Mouse (Mus musculus): Measurements from ENCODE around the gene Mcidas. TPM values are rescaled to one million over a fixed set of nuclear protein-coding genes. Genes with fewer than 3 reads are reported as not detected.
A peak's percentile ranks its signal among the peaks of the same experiment; 100 is the strongest.

Gene Mcidas
- total RNA-seq (2021) = under 1 TPM; 0.20 to 0.36 TPM
- long read RNA-seq, experiment 1 = 0 reads
- long read RNA-seq, experiment 2 = 0 reads

DNA sequence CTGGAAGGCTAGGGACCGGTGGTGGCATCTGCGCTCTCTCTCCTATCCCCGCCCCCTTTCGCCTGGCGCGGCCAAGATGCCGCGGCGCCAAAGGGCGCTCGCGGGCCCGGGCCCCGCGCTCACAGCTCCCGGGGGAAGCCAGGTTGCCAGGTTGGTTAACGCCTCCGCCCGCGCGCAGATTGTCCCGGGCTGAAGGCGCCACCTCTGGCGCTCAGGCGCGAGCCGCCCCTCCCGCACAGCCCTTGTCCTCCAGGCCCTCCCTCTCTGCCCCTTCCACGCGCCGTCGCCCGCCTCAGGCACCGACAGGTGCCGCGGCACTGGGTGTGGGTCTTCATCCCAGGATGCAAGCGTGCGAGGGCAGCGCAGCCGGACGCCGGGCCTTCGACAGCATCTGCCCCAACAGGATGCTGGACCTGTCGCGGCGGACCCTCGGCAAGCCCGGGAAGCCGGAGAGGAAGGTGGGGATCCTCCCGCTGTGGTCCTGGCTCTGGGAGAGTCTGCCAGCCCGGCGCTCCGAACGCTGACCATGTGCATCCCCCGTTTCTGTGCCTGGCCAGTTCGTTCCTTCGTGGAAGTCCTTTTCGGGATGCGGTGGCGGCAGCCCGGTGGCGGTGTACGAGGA is at the start of gene Mcidas:
TSS of gene Mcidas (plus strand) at position 315 of the 622 bp plus-strand sequence.
- intact Hi-C loops (cut with DNase I) = no loop called here
- DNase-seq (ENCODE audit: low spot score in 2 of 2) = no peak

DNA sequence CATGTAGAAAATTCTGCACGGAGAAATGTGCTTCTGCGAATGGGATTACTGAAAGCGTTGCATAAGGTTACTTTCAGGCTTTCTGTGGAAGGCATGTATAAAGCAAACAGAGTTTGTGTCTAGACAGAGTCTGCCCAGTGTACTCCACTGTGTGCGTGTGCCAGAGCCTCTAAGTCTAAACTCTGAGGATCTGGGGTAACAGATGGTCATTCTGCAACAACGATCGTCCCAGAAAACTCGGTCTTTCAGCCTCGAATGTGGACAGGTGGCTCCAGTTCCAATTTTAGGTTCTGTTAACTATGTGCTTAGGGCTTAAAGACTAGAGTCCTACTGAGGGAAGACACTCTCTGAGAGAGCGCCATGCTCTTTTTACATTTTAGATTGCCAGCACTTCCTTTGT is 48.3 kb upstream of the Mcidas start:
- intact Hi-C loops (cut with DNase I) = no loop called here
- DNase-seq (ENCODE audit: low spot score in 2 of 2) = peak; percentile 19 to 38

DNA sequence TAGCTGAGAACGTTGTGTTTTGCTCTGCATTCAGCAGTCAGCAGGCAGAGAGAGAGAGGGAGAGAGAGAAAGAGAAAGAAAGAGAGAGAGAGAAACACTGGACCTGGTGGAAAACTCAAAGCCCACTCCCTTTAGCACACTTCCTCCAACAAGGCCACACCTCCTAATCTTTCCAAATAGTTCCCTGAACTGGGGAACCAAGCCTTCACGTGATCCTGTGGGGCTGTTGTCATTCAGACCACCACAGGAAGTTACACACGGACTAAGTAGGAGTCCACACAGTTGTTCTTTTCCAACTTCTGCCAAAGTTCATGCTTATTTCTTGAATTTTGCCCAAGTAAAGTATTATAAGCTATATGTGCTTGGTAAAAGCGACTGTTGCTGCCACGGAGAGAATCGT is 47.7 kb upstream of the Mcidas start:
- DNase-seq (ENCODE audit: low spot score in 2 of 2) = no peak
- intact Hi-C loops (cut with DNase I) = no loop called here

DNA sequence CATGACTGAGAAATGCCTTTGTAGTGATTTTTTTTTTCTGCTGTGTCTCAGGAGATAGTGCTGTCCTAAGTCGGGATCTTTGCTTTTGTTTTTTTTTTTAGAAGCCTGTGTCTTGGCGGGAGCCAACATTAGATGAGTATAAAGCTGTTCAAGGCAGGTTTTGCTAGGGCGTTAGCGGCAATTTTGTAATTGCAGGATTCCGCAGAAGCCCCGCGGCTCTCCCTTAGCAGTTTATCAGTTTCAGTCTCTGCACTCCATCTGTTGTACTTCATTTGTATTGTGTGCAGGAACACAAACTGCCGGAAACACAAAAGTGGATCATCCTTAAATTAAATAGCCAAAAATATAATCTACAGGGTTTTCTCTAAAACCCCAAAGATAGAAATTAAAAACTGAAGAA is 39.6 kb upstream of the Mcidas start:
- DNase-seq (ENCODE audit: low spot score in 2 of 2) = peak in 1 of 2 experiments; percentile 16
- intact Hi-C loops (cut with DNase I) = no loop called here

DNA sequence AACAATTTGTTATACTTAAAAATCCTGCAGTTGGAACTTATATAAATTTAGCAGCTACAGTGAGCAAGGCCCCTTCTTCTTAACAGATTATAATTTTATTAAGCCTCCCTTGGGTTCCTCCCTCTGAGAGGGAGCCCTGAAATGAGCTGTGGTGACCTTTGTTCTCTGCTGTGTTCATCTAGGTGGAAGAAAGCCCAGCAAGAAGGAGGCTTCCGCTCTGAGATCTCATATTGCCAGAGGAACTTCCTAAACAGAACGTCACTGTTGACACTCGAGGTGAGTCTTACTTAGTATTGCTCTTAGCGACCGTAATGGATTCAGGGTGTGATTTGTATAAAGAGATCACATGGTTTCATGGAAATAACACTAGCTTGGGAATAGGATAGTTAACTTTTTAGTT is 30.6 kb upstream of the Mcidas start:
- DNase-seq (ENCODE audit: low spot score in 2 of 2) = no peak
- intact Hi-C loops (cut with DNase I) = no loop called here

DNA sequence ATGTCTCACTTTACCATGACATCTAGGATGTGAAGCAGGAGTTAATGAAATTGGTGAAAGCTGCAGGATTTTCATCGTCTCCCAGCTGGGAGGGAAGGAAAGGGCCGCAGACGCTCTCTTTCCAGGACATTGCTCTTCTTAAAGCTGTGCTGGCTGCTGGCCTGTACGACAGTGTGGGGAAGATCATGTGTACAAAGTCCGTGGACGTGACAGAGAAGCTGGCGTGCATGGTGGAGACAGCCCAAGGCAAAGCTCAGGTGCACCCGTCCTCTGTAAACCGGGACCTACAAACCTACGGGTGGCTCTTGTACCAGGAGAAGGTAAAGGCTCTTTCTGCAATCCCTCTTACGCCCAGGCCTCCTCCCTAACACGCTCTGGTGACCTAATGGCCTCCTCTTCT is 29.2 kb upstream of the Mcidas start:
- DNase-seq (ENCODE audit: low spot score in 2 of 2) = no peak
- intact Hi-C loops (cut with DNase I) = no loop called here

DNA sequence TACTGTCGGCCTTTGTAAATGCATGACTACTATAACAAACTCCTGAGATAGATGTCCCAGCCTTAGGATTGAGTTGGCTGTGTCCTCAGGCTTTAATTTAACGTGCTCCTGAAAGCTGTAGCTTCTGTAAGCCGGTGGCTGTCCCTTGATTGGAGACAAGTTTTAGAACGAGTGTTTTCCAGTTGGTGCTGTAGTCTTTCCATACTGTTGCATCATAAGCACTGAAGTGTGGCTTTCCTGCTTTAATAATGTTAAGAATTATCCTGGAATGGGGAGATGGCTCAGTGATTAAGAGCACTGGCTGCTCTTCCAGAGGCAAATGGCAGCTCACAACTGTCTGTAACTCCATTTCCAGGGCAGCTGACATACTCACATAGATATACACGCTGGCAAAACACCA is 26.4 kb upstream of the Mcidas start:
- DNase-seq (ENCODE audit: low spot score in 2 of 2) = no peak
- intact Hi-C loops (cut with DNase I) = no loop called here

DNA sequence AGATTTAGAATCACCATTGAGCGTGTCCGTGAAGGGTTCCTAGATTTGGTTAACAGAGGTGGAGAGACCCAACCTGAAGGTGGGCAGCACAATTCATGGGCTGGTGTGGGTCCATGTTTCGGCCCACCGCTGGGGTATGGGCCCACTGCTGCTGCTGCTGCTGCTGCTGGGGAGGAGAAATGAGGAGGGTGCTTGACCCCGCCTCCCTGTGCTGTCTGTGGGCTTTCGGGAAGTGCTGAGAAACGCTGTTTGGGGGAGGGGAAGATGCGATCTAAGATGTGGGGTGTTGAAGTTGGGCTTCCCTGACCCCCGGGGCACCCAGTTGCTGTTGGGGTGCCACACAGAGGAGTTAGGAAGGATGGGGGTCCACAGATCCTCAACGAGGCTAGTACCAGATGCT is 16.9 kb upstream of the Mcidas start:
- intact Hi-C loops (cut with DNase I) = no loop called here
- no peak for DNase-seq (ENCODE audit: low spot score in 2 of 2)

DNA sequence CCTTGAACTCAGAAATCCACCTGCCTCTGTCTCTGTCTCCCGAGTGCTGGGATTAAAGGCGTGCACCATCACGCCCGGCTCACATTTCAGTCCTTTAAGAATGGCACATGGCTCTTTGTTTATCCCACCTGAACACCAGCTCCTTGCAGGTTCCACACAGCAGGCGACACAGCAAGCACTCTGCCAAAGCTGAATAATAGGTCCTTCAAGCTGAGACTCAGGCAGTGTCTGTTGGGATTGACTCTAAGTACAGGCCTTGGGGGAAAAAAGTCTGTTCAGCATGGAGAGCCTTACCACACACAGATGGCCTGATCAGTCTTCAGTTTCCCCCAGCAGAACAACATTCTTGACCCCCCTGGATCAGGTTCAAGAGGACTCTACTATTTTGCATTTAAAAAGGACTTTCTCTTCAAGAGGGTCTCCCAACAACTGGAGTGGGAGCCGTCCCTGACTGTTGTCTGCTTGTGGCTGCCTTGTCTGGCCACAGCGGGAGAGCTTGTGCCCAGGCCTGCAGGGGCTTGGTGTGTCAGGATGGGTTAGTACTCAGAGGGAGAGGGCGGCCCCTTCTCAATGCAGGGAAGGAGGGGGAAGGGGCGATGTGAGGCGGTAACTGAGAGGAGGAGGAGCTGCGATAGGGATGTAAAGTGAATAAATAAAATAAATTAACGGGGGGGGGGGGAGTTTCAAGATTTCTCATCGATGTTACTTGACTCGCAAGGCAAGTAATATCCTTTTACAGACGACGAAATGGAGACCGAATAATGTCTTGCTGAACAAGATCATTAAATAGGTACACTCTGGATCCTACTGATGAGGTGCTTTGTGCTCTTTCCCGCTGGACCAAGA is 7.8 kb upstream of the Mcidas start:
- DNase-seq (ENCODE audit: low spot score in 2 of 2) = no peak
- intact Hi-C loops (cut with DNase I) = loop anchor here (5.0 kb wide), 1 partner anchor 46 kb away; no protein-coding TSS in a partner anchor

DNA sequence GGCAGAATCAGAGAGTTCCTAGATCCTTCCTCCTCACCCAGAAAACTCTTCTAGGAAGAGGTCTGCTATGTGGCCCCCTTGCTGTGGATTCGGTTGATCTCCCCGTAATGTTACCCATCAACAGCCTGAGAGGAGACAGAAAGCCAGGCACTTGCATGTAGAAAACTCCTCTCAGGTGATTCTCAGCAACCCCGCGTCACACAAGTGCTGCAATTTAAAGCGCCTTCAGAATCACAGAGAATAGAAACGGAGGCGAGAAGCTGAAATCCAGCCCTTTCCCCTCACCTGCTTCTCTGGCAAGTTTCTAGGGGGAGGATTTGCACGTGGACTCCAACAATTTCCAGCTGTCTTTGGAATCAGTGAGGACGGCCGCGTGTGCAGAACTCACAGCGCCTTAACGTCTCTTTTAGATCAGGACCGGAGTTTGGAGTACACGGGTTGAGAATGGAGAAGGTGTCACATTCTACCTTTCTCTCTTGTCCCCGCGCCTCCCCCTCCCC is 7.1 kb upstream of the Mcidas start:
- intact Hi-C loops (cut with DNase I) = loop anchor here (5.0 kb wide), 1 partner anchor 46 kb away; no protein-coding TSS in a partner anchor

DNA sequence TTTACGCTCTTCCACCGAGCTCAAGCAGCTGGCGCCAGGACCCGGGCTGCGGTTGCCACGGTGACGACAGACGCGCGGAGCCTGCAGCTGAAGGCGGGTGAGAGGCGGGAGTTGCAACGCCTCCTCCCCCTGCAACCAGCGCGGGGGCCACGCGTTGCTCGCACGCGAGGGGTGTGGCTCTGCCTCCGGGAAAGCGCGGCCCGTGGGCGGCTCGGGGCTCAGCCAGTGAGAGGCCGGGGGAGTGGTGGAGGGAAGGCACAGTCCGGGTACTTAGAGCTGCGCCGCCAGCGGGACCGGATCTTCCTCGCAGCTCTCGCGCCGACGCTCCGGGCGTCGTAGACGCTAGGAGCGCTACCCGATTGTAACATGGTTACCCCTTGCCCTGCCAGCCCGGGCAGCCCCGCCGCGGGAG is 6.1 kb upstream of the Mcidas start, which contains the start of gene Ccno:
TSS of gene Ccno (plus strand) at position 271 of the 412 bp plus-strand sequence.
- peak; percentile 94 to 96 for DNase-seq (ENCODE audit: low spot score in 2 of 2)
- intact Hi-C loops (cut with DNase I) = loop anchor here (5.0 kb wide), 1 partner anchor 45 kb away; no protein-coding TSS in a partner anchor

More for the DNA sequence above, 7.1 kb upstream of the Mcidas start:
- DNase-seq (ENCODE audit: low spot score in 2 of 2) = no peak

DNA sequence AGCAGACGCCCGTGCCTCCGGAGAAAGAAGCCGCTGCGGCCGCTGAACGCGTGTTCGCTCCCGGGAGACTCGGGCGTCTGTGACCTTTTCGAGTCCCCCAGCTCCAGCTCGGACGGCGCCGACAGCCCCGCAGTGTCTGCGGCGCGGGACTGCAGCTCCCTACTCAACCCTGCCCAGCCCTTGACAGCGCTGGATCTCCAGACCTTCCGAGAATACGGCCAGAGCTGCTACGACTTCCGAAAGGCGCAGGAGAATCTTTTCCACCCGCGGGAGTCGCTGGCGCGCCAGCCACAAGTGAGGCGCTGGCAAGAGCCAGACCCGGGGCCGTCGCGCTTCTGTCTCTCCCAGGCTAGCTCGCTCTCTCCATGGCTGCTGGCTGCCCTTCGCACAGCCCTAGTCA is 5.7 kb upstream of the Mcidas start:
- intact Hi-C loops (cut with DNase I) = loop anchor here (5.0 kb wide), 1 partner anchor 44 kb away; no protein-coding TSS in a partner anchor
- DNase-seq (ENCODE audit: low spot score in 2 of 2) = no peak

DNA sequence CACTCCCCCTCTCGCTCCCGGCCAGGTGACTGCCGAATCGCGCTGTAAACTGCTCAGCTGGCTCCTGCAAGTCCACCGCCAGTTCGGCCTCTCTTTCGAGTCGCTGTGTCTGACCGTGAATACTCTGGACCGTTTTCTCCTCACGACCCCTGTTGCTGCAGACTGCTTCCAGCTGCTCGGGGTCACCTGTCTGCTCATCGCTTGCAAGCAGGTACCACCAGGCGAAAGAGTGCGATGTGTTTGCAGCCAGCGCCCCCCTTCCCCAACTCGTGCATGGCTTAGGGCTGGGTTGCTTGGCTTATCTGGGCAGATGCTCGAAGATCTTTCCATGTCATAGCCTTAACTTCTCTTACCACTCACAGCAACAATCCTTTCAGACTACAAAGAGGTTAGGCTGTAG is 4.8 kb upstream of the Mcidas start:
- intact Hi-C loops (cut with DNase I) = loop anchor here (5.0 kb wide), 1 partner anchor 43 kb away; no protein-coding TSS in a partner anchor

DNA sequence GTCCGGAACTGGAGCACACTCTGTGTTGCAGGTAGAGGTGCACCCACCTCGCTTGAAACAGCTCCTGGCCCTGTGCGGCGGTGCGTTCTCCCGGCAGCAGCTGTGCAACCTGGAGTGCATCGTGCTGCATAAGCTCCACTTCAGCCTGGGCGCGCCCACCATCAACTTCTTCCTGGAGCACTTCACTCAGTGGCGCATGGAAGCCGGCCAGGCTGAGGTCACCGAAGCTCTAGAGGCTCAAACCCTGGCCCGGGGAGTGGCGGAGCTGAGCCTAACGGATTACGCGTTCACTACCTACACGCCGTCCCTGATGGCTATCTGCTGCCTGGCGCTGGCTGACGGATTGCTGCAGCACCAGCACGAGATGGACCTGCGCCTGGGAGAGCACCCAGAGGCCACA is 4.1 kb upstream of the Mcidas start:
- no peak for DNase-seq (ENCODE audit: low spot score in 2 of 2)

More for the DNA sequence above, 4.8 kb upstream of the Mcidas start:
- DNase-seq (ENCODE audit: low spot score in 2 of 2) = no peak

DNA sequence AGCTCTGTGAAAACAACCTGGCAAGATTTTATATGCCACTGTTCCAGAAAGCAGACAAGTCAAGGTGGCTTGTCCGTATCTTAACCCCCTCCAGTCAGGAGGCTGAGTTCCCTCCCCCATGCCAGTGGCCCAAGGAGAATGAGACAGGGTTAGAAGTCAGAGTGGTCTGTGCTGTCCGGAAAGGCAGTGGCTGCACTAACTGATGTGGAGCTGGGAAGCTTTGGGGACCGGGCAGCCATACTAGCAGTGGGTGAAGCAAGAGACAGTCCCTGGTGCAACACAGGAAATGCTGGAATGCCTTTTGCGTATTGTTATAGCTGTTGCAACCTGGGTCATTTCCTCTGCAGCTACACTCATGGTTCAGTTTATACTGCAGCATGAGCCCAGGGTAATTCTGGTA is 3.3 kb upstream of the Mcidas start:
- no peak for DNase-seq (ENCODE audit: low spot score in 2 of 2)
- intact Hi-C loops (cut with DNase I) = no loop called here

More for the DNA sequence above, 4.1 kb upstream of the Mcidas start:
- intact Hi-C loops (cut with DNase I) = loop anchor here (5.0 kb wide), 1 partner anchor 43 kb away; no protein-coding TSS in a partner anchor

DNA sequence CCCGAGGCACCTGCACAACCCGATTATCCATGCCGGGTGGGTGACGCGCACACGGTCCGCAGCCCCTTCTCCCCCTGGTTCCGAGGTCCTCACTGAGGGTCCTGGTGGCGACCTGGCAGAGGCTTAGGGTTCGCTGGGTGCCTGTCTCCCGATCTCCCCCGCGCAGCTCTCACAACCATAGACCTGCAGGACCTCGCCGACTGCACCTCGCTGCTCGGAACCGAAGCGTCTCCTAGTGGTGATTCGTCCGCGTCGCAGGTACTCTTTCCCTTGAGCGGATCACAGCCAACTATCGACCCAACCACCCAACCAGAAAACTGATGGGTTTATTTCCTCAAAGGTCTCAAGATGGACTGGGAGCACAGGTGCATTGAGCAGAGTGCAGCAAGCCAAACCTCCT is 546 bp downstream of the Mcidas start:
- intact Hi-C loops (cut with DNase I) = no loop called here
- peak; percentile 40 to 58 for DNase-seq (ENCODE audit: low spot score in 2 of 2)

DNA sequence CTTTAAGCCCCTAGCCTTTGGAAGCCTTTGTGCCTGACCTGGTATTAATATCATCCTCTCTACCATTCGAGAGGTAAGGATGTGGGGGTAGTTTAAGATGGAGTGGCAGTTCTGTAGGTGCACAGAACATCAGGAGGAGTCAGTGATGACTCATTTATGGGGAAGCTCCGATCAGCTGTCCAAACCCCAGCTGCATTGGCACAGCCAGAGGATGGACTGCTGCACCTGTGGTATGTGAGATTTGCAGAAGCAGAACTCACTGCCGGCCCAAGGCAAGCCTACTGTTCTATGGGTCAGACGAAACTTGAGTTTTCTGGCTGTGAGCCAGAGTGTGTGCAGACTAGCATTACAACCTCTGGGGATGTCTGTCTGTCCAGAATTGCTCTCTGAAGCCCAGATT is 2.8 kb downstream of the Mcidas start:
- no peak for DNase-seq (ENCODE audit: low spot score in 2 of 2)
- intact Hi-C loops (cut with DNase I) = no loop called here

DNA sequence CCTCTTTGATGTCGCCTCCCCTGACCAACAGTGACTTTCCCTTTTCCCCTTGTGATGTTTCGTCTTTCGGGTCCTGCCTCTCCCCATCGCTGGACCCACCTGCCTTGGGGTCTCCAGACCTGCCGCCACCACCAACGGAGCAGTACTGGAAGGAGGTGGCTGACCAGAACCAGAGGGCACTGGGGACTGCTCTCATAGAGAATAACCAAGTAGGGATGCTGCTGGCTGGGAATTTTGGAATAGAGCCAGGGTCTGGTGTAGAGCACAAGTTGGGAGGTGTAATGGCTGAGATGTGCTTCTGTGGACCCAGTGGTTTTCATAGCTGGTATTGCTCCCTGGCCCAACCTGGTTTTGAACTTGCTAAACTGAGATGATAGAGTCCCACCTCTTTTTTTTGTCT is 3.7 kb downstream of the Mcidas start:
- intact Hi-C loops (cut with DNase I) = no loop called here

DNA sequence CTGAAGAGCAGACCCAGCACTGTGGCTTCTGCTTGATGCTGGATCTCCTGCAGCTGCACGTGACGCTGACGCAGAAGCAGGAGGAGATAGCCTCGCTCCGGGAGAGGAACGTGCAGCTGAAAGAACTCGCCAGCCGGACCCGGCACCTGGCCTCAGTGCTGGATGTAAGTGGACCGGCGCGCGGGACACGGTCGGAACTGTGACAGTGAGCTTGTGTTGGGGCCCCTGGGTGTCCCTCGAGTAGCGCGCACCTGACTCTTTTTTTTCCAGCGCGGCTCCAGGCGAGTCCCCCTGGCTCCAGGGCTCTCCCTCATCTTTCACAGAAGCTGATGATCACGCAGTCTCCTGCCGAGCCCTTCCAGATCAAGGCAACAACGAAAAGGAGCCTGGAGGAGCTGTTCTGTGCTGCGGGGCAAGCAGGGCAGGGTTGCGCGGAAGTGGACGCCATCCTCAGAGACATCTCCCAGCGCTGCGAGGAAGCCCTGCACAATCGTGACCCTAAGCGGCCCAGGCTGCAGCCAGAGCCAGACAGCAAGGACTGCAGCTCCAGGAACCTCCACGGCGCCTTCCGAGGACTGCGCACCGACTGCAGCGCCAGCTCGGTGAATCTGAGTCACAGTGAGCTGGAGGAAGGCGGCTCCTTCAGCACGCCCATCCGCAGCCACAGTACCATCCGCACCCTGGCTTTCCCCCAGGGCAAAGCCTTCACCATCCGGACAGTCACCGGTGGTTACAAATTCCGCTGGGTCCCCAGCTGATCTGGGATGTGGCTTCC is 5.0 kb downstream of the Mcidas start:
- peak; percentile 54 to 55 for DNase-seq (ENCODE audit: low spot score in 2 of 2)
- intact Hi-C loops (cut with DNase I) = no loop called here

More for the DNA sequence above, 3.7 kb downstream of the Mcidas start:
- no peak for DNase-seq (ENCODE audit: low spot score in 2 of 2)
